Mouse (Mus musculus) adrenal gland, adult 10 weeks (tissue): Measurements from ENCODE around the gene Gprin2. TPM values are rescaled to one million over a fixed set of nuclear protein-coding genes. Genes with fewer than 3 reads are reported as not detected.

Source experiments
- polyA plus RNA-seq: library from polyadenylated mRNA; stranded (reverse); fragments of 350-450 nt; fragmentation: Illumina TruSeq; extraction: RNeasy Lipid Tissue Mini Kit (QIAGEN cat#74804); gene quantifications from one replicate; pipeline ENCODE4 v1.2.3, GENCODE M21; 2014; ENCODE audit warnings: low read depth, low replicate concordance

Gprin2 gene
- polyA plus RNA-seq: 2.2 TPM

GRCm38 (mm10) chr14:34201231-34202035 is at the start of gene Gprin2:
Gene Gprin2 (minus strand): TSS chr14:34201653.

GRCm38 (mm10) chr14:34219295-34219694 is 17.8 kb upstream of the Gprin2 start, which contains the start of gene Syt15:
Gene Syt15 (plus strand): TSS chr14:34219595.

GRCm38 (mm10) chr14:34152342-34152741 is 49.1 kb downstream of the Gprin2 start, which contains the start of gene Npy4r:
Gene Npy4r (minus strand): TSS chr14:34152489.

Other genes starting within 250 kb of the Gprin2 start
- gene Rbp3, start 247.7 kb downstream of the Gprin2 start, polyA plus RNA-seq: not detected
- gene Zfp488, start 222.9 kb downstream of the Gprin2 start, polyA plus RNA-seq: not detected
- gene Gm30083, start 186.5 kb downstream of the Gprin2 start, polyA plus RNA-seq: not detected
- 0.93 TPM for gene Gm5460, start 184.9 kb downstream of the Gprin2 start, polyA plus RNA-seq
- gene Antxrl, start 148.9 kb downstream of the Gprin2 start, polyA plus RNA-seq: not detected
- 0.52 TPM for gene Anxa8, start 115.7 kb downstream of the Gprin2 start, polyA plus RNA-seq
- not detected for gene A630023A22Rik, start 98.9 kb downstream of the Gprin2 start, polyA plus RNA-seq
- gene Npy4r, start 49.2 kb downstream of the Gprin2 start, polyA plus RNA-seq: not detected
- 0.35 TPM for gene Syt15, start 17.9 kb upstream of the Gprin2 start, polyA plus RNA-seq
- gene Shld2, start 108.8 kb upstream of the Gprin2 start, polyA plus RNA-seq: 23.3 TPM
- 229 TPM for gene Glud1, start 109.1 kb upstream of the Gprin2 start, polyA plus RNA-seq
- gene Fam25c, start 153.8 kb upstream of the Gprin2 start, polyA plus RNA-seq: not detected
- gene Sncg, start 173.1 kb upstream of the Gprin2 start, polyA plus RNA-seq: 1.3 TPM
- 18.5 TPM for gene Mmrn2, start 173.8 kb upstream of the Gprin2 start, polyA plus RNA-seq